Comparison of ENCODE assay signal across 15 mouse cellular contexts in the genomic region with DNA sequence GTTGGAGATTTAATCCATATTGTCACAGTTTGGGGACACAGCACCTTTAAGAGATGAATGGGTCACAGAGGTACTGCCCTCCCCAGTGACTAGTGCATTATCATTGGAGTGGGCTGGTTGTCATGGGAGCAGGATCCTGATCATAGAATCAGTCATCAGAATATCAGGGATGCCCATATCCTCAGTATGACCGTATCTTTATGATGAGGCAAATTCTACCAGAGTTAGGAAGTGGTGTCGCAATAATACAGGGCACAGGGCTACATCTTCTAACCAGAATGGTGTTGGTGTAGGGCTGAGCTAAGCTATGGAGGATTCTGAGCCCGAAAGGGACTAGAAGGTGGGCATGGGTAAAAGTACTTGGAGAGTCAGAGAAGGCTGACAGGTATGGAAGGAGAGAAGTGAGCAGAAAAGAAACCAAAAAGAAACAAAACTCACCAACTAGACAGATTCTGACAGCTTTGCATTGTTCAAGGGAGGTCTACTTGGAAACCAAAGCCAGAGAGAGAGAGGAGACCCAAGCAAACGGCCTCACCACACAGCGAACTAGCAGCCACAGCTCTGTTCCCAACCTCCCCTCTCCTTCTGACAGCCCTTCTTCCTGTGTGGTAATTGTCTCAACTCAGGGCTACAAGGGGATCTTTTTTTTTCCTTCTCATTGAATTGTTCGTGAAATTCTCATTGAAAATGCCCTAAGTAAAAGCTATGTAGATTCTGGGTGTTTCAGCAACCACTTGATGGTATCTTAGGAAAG.
"Had no signal": no experiment of that assay in that cellular context is flagged by ENCODE, and none has a peak within 500 bp of the region (broad histone marks: within the 10 kb centered on the region; RNA-seq: fewer than 3 reads in every experiment).

No protein-coding gene starts in this region.

- H3K27ac ChIP-seq: layer of hippocampus, adult 2 months; limb, embryonic 12.5 days; liver, embryonic 13.5 days; midbrain, embryonic 10.5 days; midbrain, embryonic 15.5 days; neural tube, embryonic 13.5 days had no signal

- H3K27me3 ChIP-seq: limb, embryonic 12.5 days; liver, embryonic 13.5 days; midbrain, embryonic 15.5 days; neural tube, embryonic 13.5 days had no signal

- H3K4me1 ChIP-seq: liver, embryonic 13.5 days had no signal

- ATAC-seq: liver, postnatal 0 days; lung, postnatal 0 days; midbrain, embryonic 15.5 days had no signal

- DNase-seq: kidney, postnatal 4 days; liver; liver, embryonic 13.5 days; liver, postnatal 0 days; retina, postnatal 1 day; right cerebral cortex, postnatal 4 days; spleen, adult 18-20 months; thymus, adult 18-20 months; thymus, postnatal 14 days had no signal

- H3K9me3 ChIP-seq: limb, embryonic 12.5 days; liver, embryonic 13.5 days; midbrain, embryonic 10.5 days; midbrain, embryonic 15.5 days; neural tube, embryonic 13.5 days had no signal

- H3K4me2 ChIP-seq: limb, embryonic 12.5 days; liver, embryonic 13.5 days; midbrain, embryonic 15.5 days; neural tube, embryonic 13.5 days had no signal

- H3K36me3 ChIP-seq: limb, embryonic 12.5 days; liver, embryonic 13.5 days; midbrain, embryonic 10.5 days; midbrain, embryonic 15.5 days; neural tube, embryonic 13.5 days had no signal

- H3K4me3 ChIP-seq: layer of hippocampus, adult 2 months; limb, embryonic 12.5 days; liver, embryonic 13.5 days; midbrain, embryonic 10.5 days; midbrain, embryonic 15.5 days; neural tube, embryonic 13.5 days had no signal

- H3K9ac ChIP-seq: limb, embryonic 12.5 days; liver, embryonic 13.5 days; liver, postnatal 0 days; midbrain, embryonic 15.5 days; neural tube, embryonic 13.5 days had no signal
